Mouse (Mus musculus): ENCODE measurements around the gene Crisp2. TPM values are rescaled to one million over a fixed set of nuclear protein-coding genes. Genes with fewer than 3 reads are reported as not detected.

The Crisp2 gene
- 0.20 and 0.54 TPM in 2 replicates for polyA plus RNA-seq (2012; rRNA removed)

GRCm38 (mm10) chr17:40806953-40807572 is at the start of gene Crisp2:
Gene Crisp2, minus strand, starts transcription at chr17:40807003.
- Histone ChIP-seq H3K4me3 (ENCODE audit: insufficient read depth, low read depth, low read length) (no peak within 1 kb of the TSS), H3K27ac (ENCODE audit: insufficient read depth, low read depth, low read length) (no peak within 1 kb of the TSS), H3K4me1 (ENCODE audit: control insufficient read depth, insufficient read depth, low read length) (no peaks in the 10 kb centered on the region), H3K27me3 (replicated peaks; ENCODE audit: control insufficient read depth, insufficient read depth, low read length) (no peaks in the 10 kb centered on the region), H3K36me3 (ENCODE audit: control insufficient read depth, insufficient read depth, low read length) (no peaks in the 10 kb centered on the region)
- DNase-seq = no peak
- WGBS = 17% methylated on average over 2 of the region's 2 CpGs
- TF ChIP-seq POLR2A (IDR thresholded peaks at IDR 0.05; ENCODE audit: low read depth, low read length) (no peak), CTCF (conservative IDR thresholded peaks at IDR 0.05; ENCODE audit: insufficient read depth, insufficient read length, low read depth, low read length) (no peak)

- no peak overlapping the region for H3K27ac ChIP-seq (ENCODE audit: insufficient read depth, low read depth, low read length)
- no peak overlapping the region for H3K4me3 ChIP-seq (ENCODE audit: insufficient read depth, low read depth, low read length)
- H3K36me3 ChIP-seq (ENCODE audit: control insufficient read depth, insufficient read depth, low read length) = no peaks in the 10 kb centered on the region
- no peak for DNase-seq
- H3K27me3 ChIP-seq (replicated peaks; ENCODE audit: control insufficient read depth, insufficient read depth, low read length) = no peaks in the 10 kb centered on the region
- no peaks in the 10 kb centered on the region for H3K4me1 ChIP-seq (ENCODE audit: control insufficient read depth, insufficient read depth, low read length)
- TF ChIP-seq CTCF (conservative IDR thresholded peaks at IDR 0.05; ENCODE audit: insufficient read depth, insufficient read length, low read depth, low read length) = no peak
These were observed 48.3 kb upstream of the Crisp2 start for GRCm38 (mm10) chr17:40855065-40855464.

GRCm38 (mm10) chr17:40837308-40837707 is 30.5 kb upstream of the Crisp2 start:
- H3K27me3 ChIP-seq (replicated peaks; ENCODE audit: control insufficient read depth, insufficient read depth, low read length) = no peaks in the 10 kb centered on the region

GRCm38 (mm10) chr17:40831870-40832269 is 25.1 kb upstream of the Crisp2 start:
- Histone ChIP-seq H3K27me3 (replicated peaks; ENCODE audit: control insufficient read depth, insufficient read depth, low read length) (no peaks in the 10 kb centered on the region), H3K36me3 (ENCODE audit: control insufficient read depth, insufficient read depth, low read length) (no peaks in the 10 kb centered on the region), H3K27ac (ENCODE audit: insufficient read depth, low read depth, low read length) (no peak overlapping the region), H3K4me1 (ENCODE audit: control insufficient read depth, insufficient read depth, low read length) (no peaks in the 10 kb centered on the region), H3K4me3 (ENCODE audit: insufficient read depth, low read depth, low read length) (no peak overlapping the region)
- WGBS = 37% methylated on average over 2 of the region's 2 CpGs
- DNase-seq = no peak
- no peak for TF ChIP-seq POLR2A (IDR thresholded peaks at IDR 0.05; ENCODE audit: low read depth, low read length)
- TF ChIP-seq CTCF (conservative IDR thresholded peaks at IDR 0.05; ENCODE audit: insufficient read depth, insufficient read length, low read depth, low read length) = 0 out of 2 replicates have a peak, but pooled peaks have one; percentile 22

More at GRCm38 (mm10) chr17:40837308-40837707, 30.5 kb upstream of the Crisp2 start:
- no peak overlapping the region for H3K27ac ChIP-seq (ENCODE audit: insufficient read depth, low read depth, low read length)
- H3K4me1 ChIP-seq (ENCODE audit: control insufficient read depth, insufficient read depth, low read length) = no peaks in the 10 kb centered on the region
- H3K36me3 ChIP-seq (ENCODE audit: control insufficient read depth, insufficient read depth, low read length) = no peaks in the 10 kb centered on the region
- 0 out of 2 replicates have a peak, but pooled peaks have one; percentile 33 for TF ChIP-seq CTCF (conservative IDR thresholded peaks at IDR 0.05; ENCODE audit: insufficient read depth, insufficient read length, low read depth, low read length)
- TF ChIP-seq POLR2A (IDR thresholded peaks at IDR 0.05; ENCODE audit: low read depth, low read length) = no peak
- peak; percentile 31 for DNase-seq
- H3K4me3 ChIP-seq (ENCODE audit: insufficient read depth, low read depth, low read length) = no peak overlapping the region

GRCm38 (mm10) chr17:40824549-40824948 is 17.7 kb upstream of the Crisp2 start:
- peak; percentile 52 for TF ChIP-seq CTCF (conservative IDR thresholded peaks at IDR 0.05; ENCODE audit: insufficient read depth, insufficient read length, low read depth, low read length)
- TF ChIP-seq POLR2A (IDR thresholded peaks at IDR 0.05; ENCODE audit: low read depth, low read length) = no peak
- Histone ChIP-seq H3K36me3 (ENCODE audit: control insufficient read depth, insufficient read depth, low read length) (no peaks in the 10 kb centered on the region), H3K27me3 (replicated peaks; ENCODE audit: control insufficient read depth, insufficient read depth, low read length) (no peaks in the 10 kb centered on the region), H3K4me3 (ENCODE audit: insufficient read depth, low read depth, low read length) (no peak overlapping the region), H3K4me1 (ENCODE audit: control insufficient read depth, insufficient read depth, low read length) (no peaks in the 10 kb centered on the region), H3K27ac (ENCODE audit: insufficient read depth, low read depth, low read length) (no peak overlapping the region)
- WGBS = 47% methylated on average over 8 of the region's 8 CpGs
- DNase-seq = peak; percentile 38

- TF ChIP-seq POLR2A (IDR thresholded peaks at IDR 0.05; ENCODE audit: low read depth, low read length) (no peak), CTCF (conservative IDR thresholded peaks at IDR 0.05; ENCODE audit: insufficient read depth, insufficient read length, low read depth, low read length) (0 out of 2 replicates have a peak, but pooled peaks have one; percentile 1)
- WGBS = 17% methylated on average over 4 of the region's 4 CpGs
These were observed 17.0 kb upstream of the Crisp2 start for GRCm38 (mm10) chr17:40823817-40824216.

GRCm38 (mm10) chr17:40821477-40821876 is 14.7 kb upstream of the Crisp2 start:
- TF ChIP-seq POLR2A (IDR thresholded peaks at IDR 0.05; ENCODE audit: low read depth, low read length) (no peak), CTCF (conservative IDR thresholded peaks at IDR 0.05; ENCODE audit: insufficient read depth, insufficient read length, low read depth, low read length) (no peak)
- Histone ChIP-seq H3K36me3 (ENCODE audit: control insufficient read depth, insufficient read depth, low read length) (no peaks in the 10 kb centered on the region), H3K4me1 (ENCODE audit: control insufficient read depth, insufficient read depth, low read length) (no peaks in the 10 kb centered on the region), H3K4me3 (ENCODE audit: insufficient read depth, low read depth, low read length) (no peak overlapping the region), H3K27ac (ENCODE audit: insufficient read depth, low read depth, low read length) (no peak overlapping the region), H3K27me3 (replicated peaks; ENCODE audit: control insufficient read depth, insufficient read depth, low read length) (no peaks in the 10 kb centered on the region)
- WGBS = 50% methylated on average over 9 of the region's 9 CpGs
- no peak for DNase-seq

More at GRCm38 (mm10) chr17:40823817-40824216, 17.0 kb upstream of the Crisp2 start:
- Histone ChIP-seq H3K27me3 (replicated peaks; ENCODE audit: control insufficient read depth, insufficient read depth, low read length) (no peaks in the 10 kb centered on the region), H3K4me3 (ENCODE audit: insufficient read depth, low read depth, low read length) (no peak overlapping the region), H3K36me3 (ENCODE audit: control insufficient read depth, insufficient read depth, low read length) (no peaks in the 10 kb centered on the region), H3K27ac (ENCODE audit: insufficient read depth, low read depth, low read length) (no peak overlapping the region), H3K4me1 (ENCODE audit: control insufficient read depth, insufficient read depth, low read length) (no peaks in the 10 kb centered on the region)
- DNase-seq = peak; percentile 8
